Mouse (Mus musculus) ZHBTc4 (cell line): ENCODE results near the gene Actr2.

Source experiments
- DNase-seq: peaks from one replicate; pipeline ENCODE4 v3.0.0-alpha.2; 2011; ENCODE audit warnings: low read depth, low spot score

Gene Actr2

DNA sequence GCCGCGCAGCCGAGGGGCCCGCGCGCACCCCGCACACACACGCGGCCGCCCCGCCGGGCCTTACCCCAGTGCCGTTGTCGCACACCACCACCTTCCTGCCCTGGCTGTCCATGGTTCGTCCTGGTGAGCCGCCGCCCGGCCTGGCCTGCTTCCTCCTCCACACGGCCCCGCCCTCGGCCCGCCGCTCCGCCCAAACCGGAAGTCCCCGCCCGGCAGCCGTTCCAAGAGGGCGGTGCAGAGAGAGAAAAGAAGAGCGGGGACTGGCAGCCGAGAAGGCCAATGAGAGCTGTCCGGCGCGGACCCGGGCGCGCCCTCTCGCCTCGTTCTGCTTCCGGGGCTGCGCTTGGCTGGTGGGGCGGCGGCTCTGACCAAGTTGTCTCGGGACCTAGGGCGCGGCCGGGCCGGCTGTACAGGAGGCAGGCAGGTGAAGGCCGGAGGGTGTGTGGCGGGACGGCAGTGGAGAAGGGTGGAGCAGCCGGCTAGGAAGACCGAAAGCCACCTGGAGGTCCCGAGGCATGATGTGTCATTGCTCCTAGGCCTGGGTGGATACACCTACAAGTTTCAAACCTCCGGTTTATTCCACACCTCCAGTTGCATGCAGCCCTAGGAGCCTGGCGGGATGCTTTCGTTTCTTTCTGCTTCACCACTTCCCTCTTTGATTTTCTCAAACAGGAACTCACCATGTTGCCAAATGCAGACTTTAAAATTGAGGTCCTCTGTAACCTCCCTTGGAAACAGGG, at the start of gene Actr2:
TSS of gene Actr2 (minus strand) at position 173 of the 740 bp plus-strand sequence.
- DNase-seq: peak; percentile 99

- no peak for DNase-seq
Observed at GRCm38 (mm10) chr11:20158879-20159278, 46.2 kb upstream of the Actr2 start.

DNA sequence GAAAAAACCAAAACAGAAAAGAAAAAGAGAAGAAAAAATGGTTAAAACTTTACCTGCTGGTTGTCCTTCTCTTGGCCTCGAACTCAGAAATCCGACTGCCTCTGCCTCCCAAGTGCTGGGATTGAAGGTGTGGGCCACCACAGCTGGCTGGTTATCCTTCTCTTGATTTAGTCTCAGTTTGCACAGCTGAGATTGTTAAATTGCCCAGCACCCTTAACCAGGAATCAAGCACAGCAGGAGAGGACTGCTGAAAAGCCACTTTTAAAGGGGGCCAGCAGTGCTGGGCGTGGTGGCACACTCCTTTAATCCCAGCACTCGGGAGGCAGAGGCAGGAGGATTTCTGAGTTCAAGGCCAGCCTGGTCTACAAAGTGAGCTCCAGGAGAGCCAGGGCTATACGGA, 40.8 kb upstream of the Actr2 start:
- DNase-seq: peak; percentile 57

DNA sequence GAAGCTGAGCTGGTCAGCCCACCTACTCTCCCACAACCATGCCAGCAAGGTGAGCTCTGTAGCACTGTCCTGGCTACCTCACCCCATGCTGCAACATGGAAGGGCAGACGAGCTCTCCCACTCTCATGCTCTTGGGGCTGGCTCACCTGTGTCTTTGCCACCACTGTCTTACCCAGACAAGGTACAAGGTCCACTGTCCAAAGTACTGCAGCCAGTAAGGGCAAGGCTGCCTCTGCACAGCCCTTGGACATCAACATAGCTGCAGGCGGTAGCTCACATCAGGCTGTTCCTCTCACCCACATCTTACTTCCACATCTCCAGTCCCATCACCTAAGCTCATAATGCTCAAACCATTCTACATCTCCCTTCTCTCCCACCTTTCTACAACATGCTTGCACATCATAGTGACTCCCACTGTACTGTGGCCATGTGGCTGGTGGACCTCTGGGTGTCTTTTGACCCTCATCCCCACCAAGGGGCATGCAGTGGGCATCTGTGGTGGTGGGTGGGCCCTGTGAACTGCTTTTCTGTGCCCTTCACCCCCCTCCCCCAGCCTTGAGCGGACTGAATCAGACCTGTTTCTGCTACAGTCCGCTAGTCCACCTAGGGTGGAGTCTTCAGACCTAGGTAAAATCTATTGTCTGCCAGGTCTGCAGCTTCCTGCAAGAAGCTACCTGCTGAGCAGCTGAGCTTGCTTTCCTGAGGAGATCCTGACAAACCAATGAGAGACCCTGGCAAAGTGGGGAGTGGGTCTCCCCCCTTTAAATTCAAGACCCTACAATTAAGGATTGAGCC, 39.6 kb upstream of the Actr2 start:
- no peak for DNase-seq

- no peak for DNase-seq
Observed at GRCm38 (mm10) chr11:20151290-20151689, 38.6 kb upstream of the Actr2 start.

DNA sequence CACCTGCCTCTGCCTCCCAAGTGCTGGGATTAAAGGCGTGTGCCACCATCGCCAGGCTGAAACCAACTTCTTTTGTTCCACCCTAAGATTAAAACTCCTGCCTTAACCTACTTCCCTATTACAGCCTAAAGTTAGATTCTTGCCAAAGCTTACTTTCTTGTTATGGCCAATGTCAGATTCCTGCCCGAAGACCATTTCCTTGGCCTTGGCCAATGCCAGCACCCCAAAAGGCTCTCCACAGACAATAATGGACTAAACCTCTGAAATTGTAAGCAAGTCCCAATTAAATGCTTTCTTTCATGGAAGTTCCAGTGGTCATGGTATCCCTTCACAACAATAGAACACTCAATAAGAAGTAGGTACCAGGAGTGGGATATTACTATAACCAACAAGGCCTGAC, 37.2 kb upstream of the Actr2 start:
- DNase-seq: no peak

DNA sequence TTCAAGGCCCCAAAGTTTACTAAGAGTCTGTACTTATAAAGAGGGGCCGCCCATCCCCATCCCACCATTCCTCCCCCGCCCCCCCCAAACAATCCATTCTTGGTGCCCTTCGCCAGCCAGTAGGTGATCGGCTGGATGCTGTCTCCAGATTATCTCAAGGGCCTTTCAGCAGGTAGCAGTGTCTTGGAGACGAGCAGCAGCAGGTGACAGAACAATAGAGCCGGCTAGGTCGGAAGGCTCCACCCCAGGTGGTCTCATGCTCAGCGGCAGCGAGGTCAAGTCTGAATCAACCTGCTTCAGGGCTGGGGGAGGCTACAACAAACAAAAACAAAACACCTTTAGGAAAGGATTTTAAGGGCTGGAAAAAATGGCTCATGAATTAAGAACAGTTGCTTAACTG, 32.7 kb upstream of the Actr2 start:
- DNase-seq: peak; percentile 89

GRCm38 (mm10) chr11:20144536-20145263, 32.0 kb upstream of the Actr2 start:
- no peak for DNase-seq

DNA sequence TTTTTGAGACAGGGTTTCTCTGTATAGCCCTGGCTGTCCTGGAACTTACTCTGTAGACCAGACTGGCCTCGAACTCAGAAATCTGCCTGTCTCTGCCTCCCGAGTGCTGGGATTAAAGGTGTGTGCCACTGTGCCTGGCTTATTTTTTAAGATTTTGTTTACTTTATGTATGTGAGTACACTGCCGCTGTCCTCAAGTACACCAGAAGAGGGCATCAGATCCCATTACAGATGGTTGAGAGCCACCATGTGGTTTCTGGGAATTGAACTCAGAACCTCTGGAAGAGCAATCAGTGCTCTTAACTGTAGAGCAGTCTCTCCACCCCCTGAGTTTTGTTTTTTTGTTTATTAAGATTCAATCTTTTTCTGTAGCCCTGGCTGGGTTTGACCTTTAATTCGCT, 31.0 kb upstream of the Actr2 start:
- DNase-seq: peak; percentile 66

- DNase-seq: no peak
Observed at GRCm38 (mm10) chr11:20142516-20142915, 29.8 kb upstream of the Actr2 start.

DNA sequence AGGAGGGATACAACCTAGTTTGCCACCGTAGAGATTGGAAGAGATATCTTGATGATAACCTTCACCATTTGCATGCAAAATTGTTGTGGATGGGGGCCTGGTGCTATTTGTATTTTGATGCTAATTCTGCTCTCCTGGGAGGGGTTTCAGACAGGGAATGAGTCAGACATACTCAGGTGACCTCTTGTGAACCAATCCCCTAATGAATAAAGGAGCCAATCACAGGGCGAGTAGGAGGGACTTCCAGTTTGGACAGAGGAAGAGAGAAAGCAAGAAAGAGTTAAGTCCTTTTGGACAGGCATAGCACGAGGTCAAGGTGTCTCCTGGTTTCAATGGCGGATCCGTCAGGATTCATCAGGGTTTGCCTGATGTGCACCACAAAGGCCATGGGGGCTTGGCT, 27.6 kb upstream of the Actr2 start:
- DNase-seq: peak; percentile 93

- peak; percentile 75 for DNase-seq
Observed at GRCm38 (mm10) chr11:20139711-20140110, 27.0 kb upstream of the Actr2 start.

DNA sequence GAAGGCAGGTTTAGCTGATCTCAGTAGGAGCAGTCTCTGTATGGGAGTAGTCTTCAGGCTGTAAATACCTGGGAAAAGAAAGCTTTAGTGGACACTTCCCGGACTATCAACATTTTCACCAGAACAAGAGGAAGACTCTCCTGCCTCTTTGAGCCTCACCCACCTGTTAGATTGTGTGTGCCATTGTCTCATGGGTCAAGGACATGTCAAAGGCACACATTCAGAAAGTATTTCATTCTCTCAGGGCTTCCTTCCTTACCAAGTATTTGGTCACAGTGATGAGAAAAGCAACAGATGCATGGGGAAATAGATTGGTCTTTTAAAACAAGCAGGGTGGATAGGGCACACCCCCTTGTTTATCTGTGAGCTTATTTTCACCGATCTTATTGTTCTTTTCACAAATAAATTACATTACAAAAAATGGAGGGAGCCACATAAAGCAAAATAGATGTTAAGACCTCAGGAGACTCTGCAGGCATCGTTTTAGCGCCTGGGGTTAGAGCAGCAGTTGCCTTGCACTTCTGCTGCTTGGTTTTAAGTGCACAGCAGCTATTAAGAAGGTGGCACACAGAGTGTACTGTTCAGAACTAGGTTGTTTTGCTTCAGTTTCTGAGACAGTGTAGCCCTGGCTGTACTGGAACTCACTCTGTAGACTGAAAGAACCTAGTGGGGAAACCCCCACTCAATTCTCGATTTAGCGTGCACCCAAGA, 25.9 kb upstream of the Actr2 start:
- DNase-seq: peak; percentile 93

- DNase-seq: peak; percentile 75
Observed at GRCm38 (mm10) chr11:20137872-20138271, 25.2 kb upstream of the Actr2 start.

- no peak for DNase-seq
Observed at GRCm38 (mm10) chr11:20136314-20136713, 23.6 kb upstream of the Actr2 start.

- peak; percentile 56 for DNase-seq
Observed at GRCm38 (mm10) chr11:20134869-20135268, 22.2 kb upstream of the Actr2 start.

- no peak for DNase-seq
Observed at GRCm38 (mm10) chr11:20133721-20134120, 21.0 kb upstream of the Actr2 start.

DNA sequence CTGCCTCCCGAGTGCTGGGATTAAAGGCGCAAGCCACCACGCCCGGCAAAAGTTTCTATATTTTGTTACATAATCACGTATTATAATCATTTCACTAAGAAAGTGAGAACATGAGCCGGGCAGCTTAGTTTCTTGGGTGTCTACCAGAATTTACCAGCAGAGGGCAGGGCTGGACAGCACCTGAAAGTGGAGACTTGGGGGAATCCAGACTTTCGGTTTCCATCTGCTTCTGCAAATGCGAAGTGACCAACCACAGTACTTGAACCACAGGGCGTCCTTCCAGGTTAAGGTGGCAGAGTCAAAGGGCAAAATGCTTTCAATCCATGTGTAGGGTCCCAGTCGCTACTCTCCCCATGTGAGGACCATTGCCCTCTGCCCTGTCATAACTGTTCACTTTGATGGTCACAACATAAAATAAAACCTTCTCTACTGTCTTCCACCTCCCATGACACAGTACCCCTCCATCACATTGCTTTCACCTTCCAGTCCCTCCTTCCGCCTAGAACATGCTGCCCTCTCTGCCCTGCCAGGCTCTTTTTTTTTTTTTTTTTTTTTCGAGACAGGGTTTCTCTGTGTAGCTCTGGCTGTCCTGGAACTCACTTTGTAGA, 20.3 kb upstream of the Actr2 start:
- peak; percentile 81 for DNase-seq

DNA sequence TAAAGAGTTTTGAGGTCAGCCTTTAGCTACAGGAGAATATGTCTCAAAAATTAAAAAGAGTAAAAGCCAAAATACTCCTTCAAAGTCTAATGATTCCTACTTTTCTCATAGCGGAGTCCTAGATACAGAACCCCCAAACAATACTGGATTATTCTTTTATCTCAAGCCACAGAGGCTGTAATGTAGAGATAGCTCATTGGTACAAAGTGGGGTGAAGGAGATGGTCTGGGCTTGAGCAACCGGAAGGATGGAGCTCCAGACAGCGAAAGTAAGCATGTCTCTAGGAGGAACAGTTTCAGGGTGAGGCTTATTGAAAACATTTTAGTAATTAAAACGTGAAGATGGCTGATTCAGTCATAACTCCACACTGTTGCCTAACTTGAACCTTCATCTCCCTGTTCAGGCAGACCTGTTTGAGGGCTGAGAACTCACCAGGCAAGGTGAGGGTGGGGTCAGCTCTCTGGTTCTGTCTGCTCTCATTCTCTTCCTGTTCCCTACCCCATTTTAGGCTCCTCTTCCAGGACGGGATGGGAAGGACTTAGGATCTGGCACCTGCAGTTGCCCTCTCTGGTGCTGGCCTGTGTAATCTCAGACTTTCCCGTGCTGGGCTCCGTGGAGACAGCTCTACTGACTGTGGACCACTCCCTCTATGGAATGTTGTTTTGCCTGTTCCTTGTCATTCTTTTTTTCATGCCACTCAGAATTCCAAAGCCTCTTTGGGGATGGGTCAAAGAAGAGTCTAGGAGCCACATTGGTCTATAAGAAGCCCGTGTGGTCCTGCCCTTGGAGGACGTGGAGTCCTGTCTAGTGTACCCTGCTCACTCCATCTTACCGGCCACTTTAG, 14.2 kb upstream of the Actr2 start:
- peak; percentile 74 for DNase-seq

DNA sequence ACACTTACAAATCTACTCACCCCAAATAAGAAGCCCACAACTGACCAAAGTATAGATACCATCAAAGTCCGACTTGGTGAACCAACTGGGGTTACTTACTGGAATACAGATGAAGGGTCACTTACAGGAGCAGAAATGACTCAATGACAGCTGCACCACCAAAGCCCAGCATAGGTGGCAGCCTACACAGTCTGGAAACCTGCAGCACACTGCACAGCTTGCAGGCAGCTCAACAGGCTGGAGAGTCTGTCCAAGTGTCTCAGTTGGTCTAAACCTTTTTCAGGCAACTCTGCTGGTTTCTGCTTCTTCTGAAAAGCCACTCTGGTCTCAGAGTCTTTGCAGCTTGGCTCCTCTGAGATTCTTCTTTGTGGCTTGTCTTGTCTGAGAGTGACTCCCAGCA, 12.7 kb upstream of the Actr2 start:
- no peak for DNase-seq
